Comparison of ENCODE assay signal across 10 mouse cellular contexts in the genomic region with DNA sequence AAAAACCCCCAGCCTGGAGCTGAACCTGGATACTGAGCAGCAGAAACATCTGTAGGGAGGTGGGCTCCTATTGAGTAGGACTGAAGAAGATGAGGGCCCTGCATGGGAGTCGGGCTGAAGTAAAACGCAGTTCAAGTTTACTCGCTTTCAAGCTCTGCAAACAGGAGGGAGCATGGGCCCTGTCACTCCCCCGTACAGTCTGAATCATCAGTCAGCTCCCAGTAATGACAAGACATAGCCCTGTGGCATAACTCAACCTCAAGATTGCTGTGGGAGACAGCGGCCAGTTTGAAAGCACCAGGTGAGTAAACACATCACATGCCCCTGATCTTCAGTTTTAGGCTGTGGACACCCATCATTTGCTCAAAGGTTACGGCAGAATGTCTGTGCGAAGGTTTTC.
DNase-seq lines count a peak whose midpoint lies in the region; ATAC-seq lines count a peak whose summit lies in the region.
"Had no signal": no experiment of that assay in that cellular context is flagged by ENCODE, and none has a peak within 500 bp of the region (broad histone marks: within the 10 kb centered on the region; RNA-seq: fewer than 3 reads in every experiment).

No protein-coding gene starts in this region.

- no peak overlapping the region for H3K4me2 ChIP-seq in kidney, embryonic 14.5 days (replicated peaks; ENCODE audit: low read depth, low read length)
- H3K4me2 ChIP-seq in midbrain, embryonic 15.5 days = no peak overlapping the region

- no peak for DNase-seq in kidney, adult 9 months
- peak; percentile 10 for DNase-seq in adrenal gland, postnatal 25 days
- no peak for DNase-seq in hindbrain, embryonic 10.5 days (ENCODE audit: low spot score)
- no peak for DNase-seq in urinary bladder, postnatal 10 days (ENCODE audit: low spot score)
- no peak for DNase-seq in kidney, adult 11 months
- no peak for DNase-seq in cerebellum, postnatal 36 days
- DNase-seq: gastrocnemius, postnatal 36 days; thymus, postnatal 25 days had no signal

- no peak overlapping the region for H3K27ac ChIP-seq in kidney, embryonic 14.5 days (ENCODE audit: low read depth, low read length)
- peak overlapping the region; percentile 83 for H3K27ac ChIP-seq in hindbrain, embryonic 10.5 days
- peak overlapping the region; percentile 89 for H3K27ac ChIP-seq in midbrain, embryonic 15.5 days

- H3K9ac ChIP-seq in kidney, embryonic 14.5 days (ENCODE audit: low read depth, low read length) = no peak overlapping the region
- H3K9ac ChIP-seq in midbrain, embryonic 15.5 days = no peak overlapping the region

- peaks cover 16% of the 10 kb centered on the region for H3K4me1 ChIP-seq in kidney, embryonic 14.5 days (ENCODE audit: control insufficient read depth, insufficient read depth, low read length)
- H3K4me1 ChIP-seq in hindbrain, embryonic 10.5 days (replicated peaks) = peaks cover 36% of the 10 kb centered on the region
- peaks cover 37% of the 10 kb centered on the region for H3K4me1 ChIP-seq in midbrain, embryonic 15.5 days

- WGBS in kidney, embryonic 14.5 days = 36% methylated on average over 7 of the region's 7 CpGs
- 68% methylated on average over 7 of the region's 7 CpGs for WGBS in hindbrain, embryonic 10.5 days
- 63% methylated on average over 7 of the region's 7 CpGs for WGBS in midbrain, embryonic 15.5 days

- ATAC-seq in kidney, embryonic 14.5 days (ENCODE audit: low FRiP score, low TSS enrichment) = 0 out of 2 replicates have a peak, but pooled peaks have one; percentile 39
- ATAC-seq in midbrain, embryonic 15.5 days (replicated peaks) = no peak

- H3K4me3 ChIP-seq in kidney, embryonic 14.5 days (ENCODE audit: low read length) = no peak overlapping the region
- H3K4me3 ChIP-seq in hindbrain, embryonic 10.5 days = no peak overlapping the region
- H3K4me3 ChIP-seq in midbrain, embryonic 15.5 days = no peak overlapping the region

- H3K36me3 ChIP-seq in kidney, embryonic 14.5 days (ENCODE audit: control insufficient read depth, insufficient read depth, low read length) = no peaks in the 10 kb centered on the region
- H3K36me3 ChIP-seq in hindbrain, embryonic 10.5 days = no peaks in the 10 kb centered on the region
- H3K36me3 ChIP-seq in midbrain, embryonic 15.5 days (replicated peaks) = no peaks in the 10 kb centered on the region

- H3K27me3 ChIP-seq in kidney, embryonic 14.5 days (ENCODE audit: control insufficient read depth, insufficient read depth, low read length) = no peaks in the 10 kb centered on the region
- H3K27me3 ChIP-seq in hindbrain, embryonic 10.5 days (ENCODE audit: insufficient read depth, poor library complexity, severe bottlenecking) = no peaks in the 10 kb centered on the region
- H3K27me3 ChIP-seq in midbrain, embryonic 15.5 days (replicated peaks) = no peaks in the 10 kb centered on the region

- no peaks in the 10 kb centered on the region for H3K9me3 ChIP-seq in kidney, embryonic 14.5 days (ENCODE audit: control insufficient read depth, low read length)
- no peaks in the 10 kb centered on the region for H3K9me3 ChIP-seq in hindbrain, embryonic 10.5 days
- H3K9me3 ChIP-seq in midbrain, embryonic 15.5 days = no peaks in the 10 kb centered on the region
